Mouse (Mus musculus) heart, postnatal 25 days (tissue): ENCODE data around the gene Ttpal. TPM values are rescaled to one million over a fixed set of nuclear protein-coding genes. Genes with fewer than 3 reads are reported as not detected.

ENCODE experiments used
- DNase-seq: peaks from one replicate; pipeline ENCODE4 v3.0.0; 2022; ENCODE audit warnings: low spot score
- intact Hi-C: fragments of 180-260 bp; cut with DNase I; formaldehyde crosslinking; loops from one replicate; pipeline ENCODE4 v1.15.1; 2025
- total RNA-seq, 2 experiments: library from RNA; stranded (reverse); gene quantifications; 2 replicates each; pipeline ENCODE4 v1.2.3; 2021

Ttpal gene
- total RNA-seq, 2 experiments from 2014 or later: 7.9 to 9.7 TPM

- intact Hi-C loops: no loop called here
Measured at GRCm38 (mm10) chr2:163657486-163657885, 55.4 kb downstream of the Ttpal start.

DNA sequence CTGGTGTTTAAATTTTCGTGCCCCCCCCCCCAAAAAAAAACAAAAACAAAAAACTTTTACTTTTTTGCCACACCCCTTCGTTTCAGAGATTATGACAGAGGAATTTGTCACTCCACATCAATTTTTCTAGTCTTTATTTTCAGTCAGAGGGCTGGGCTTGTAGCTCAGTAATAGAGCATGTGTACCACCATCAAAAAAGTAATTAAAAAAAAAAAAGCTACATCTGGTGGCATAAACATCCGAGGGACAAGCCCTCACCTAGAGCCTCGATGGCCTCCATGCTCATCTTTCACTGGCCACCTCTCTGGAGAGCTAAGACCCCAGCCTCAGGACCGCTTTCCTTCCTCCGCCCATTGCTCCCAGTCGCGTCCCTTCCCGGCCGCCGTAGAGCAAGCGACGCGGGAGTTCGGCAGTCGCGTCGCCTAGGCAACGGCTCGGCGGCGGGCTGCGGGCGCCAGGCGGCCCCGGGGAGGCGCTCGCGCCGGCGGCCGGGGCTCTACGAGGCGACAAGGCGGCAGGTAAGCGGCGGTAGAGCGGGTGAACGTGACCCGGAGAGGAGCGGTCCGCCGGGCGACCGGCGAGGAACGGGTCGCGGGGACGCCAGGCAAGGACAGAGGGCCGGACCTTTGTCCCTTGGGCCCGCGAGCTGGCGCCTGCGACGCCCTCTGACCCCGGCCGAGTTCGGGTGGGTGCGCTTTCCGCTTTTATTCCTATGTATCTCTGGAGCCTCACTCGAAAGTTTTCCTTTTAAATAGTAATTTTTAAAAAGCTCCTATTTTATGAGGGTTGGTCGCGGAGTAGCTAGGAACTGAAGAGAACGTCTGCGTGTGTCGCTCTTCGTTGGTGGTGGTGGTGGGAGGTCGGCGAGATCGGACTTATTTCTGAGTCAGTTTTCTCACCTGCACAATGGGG is 56.1 kb downstream of the Ttpal start, which contains the start of gene Pkig:
TSS of gene Pkig (plus strand) at position 412 of the 912 bp plus-strand sequence.
- DNase-seq: peak; percentile 69
- intact Hi-C loops: loop anchor here (1.0 kb wide), 1 partner anchor 61 kb away; no protein-coding TSS in a partner anchor

More at GRCm38 (mm10) chr2:163657486-163657885, 55.4 kb downstream of the Ttpal start:
- DNase-seq: no peak

DNA sequence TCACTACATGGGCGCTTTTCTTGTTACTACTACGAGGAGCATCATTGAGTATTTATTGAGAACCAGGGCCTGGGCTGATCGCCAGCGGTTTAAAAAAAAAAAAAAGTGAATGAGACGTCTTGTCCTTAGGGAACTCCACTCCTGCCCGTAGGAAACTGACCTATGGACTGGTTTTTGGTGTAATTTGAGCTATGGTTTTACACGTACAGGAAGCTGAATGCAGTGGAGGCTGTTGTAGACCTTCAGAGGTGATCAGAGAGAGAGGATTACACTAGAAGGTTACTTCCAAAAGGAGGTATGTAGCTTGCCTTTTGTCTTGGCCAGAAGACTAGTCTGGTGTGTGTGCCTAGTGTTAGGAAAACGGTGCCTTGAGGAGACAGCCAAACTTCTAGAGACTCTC is 56.8 kb downstream of the Ttpal start:
- no peak for DNase-seq

GRCm38 (mm10) chr2:163659431-163659830 is 57.3 kb downstream of the Ttpal start:
- DNase-seq: no peak
- intact Hi-C loops: no loop called here

More for the DNA sequence above, 56.8 kb downstream of the Ttpal start:
- intact Hi-C loops: loop anchor here (1.0 kb wide), 1 partner anchor 60 kb away; no protein-coding TSS in a partner anchor

DNA sequence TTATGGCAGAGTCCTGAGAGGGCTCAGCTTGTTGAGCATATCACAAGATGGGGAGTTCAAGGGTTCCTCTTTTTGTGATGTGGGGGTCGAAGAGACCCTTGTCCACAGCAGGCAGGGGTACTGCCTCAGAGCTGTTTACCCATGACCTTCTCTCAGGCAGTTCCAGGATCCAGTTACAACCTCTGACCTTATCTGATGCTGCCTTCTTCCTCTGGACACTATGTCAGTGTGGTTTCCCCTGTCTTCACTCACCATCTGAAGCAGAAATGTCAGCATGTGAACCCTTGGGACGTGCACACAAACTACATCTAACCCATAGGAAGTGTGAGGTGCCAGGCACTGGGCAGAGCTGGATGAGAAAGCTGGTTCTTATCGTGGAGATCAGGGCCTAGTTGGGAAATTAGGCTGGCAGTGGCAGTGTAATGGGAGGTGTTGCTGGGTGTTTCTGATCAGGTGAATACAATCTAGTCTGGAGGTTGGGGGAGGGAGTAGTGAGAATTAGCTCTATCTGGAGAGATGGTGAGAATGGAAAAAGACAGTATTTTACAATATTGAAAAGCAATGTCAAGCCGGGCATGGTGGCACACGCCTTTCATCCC is 58.1 kb downstream of the Ttpal start:
- no peak for DNase-seq
- intact Hi-C loops: loop anchor here (5.0 kb wide), 1 partner anchor 37 kb away; no protein-coding TSS in a partner anchor

GRCm38 (mm10) chr2:163661371-163661850 is 59.3 kb downstream of the Ttpal start:
- intact Hi-C loops: loop anchor here (5.0 kb wide), 1 partner anchor 36 kb away; no protein-coding TSS in a partner anchor
- DNase-seq: no peak

DNA sequence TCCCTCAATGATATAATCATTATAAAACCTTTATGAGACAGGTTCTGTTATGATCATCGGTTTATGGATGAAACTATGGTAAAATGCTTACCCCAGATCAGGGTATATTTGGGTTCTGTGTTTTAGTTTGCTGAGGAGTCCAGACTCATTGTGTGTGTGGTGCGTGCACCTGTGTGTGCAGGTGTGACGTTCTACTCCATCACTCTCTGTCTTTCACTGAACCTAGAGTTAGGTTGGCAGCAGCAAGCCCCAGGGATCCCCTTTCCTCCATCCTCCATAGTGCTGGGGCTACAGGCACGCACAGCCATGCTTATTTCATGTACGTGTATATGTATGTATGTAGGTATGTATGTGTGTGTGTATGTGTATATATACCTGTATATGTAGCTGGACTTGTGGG is 60.0 kb downstream of the Ttpal start:
- intact Hi-C loops: loop anchor here (5.0 kb wide), 1 partner anchor 35 kb away; no protein-coding TSS in a partner anchor
- DNase-seq: no peak

- DNase-seq: no peak
- intact Hi-C loops: loop anchor here (5.0 kb wide), 1 partner anchor 35 kb away; no protein-coding TSS in a partner anchor
Measured at GRCm38 (mm10) chr2:163662698-163663221, 60.6 kb downstream of the Ttpal start.

DNA sequence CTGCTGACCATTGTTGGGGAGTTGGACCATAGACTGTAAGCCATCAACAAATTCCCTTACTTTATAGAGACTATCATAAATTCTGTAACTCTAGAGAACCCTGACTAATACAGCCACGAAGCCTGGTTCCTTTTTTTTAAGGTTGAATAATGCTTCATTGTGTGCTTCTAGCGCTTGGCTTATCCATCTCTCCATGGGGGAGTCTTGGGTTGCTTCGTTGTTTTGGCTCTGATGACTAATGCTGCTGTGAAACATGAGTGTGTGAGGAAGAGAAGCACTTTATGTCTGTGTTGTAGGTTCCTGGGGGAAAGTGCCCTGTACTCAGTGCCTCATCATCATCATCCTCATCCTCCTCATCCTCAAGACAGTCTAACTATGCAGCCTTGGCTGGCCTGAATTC is 61.8 kb downstream of the Ttpal start:
- no peak for DNase-seq
- intact Hi-C loops: loop anchor here (5.0 kb wide), 1 partner anchor 33 kb away; no protein-coding TSS in a partner anchor

DNA sequence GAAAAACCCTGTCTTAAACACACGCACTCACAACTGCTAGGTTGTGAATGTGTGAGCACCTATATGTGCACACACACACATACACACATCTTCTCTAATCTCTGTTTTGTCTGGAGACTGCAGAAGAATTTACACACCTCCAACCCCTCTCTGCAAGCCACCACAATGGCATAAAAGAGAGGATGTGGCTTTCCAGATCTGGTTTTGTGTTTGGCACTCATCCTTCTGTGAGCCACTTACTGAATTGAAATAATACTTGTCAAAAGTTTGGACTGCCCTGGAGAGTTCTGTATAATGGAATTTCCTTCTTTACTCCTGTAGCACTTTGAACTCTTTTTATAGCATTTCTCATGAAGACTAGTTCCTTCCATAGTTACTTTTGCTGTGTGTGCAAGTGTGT is 64.9 kb downstream of the Ttpal start:
- intact Hi-C loops: no loop called here
- DNase-seq: no peak

Other genes starting within 250 kb of the Ttpal start
- 100 to 1,000 TPM; 374 to 418 TPM for gene Jph2, start 204.3 kb upstream of the Ttpal start, total RNA-seq
- gene Oser1, start 177.6 kb upstream of the Ttpal start, total RNA-seq: 10 to 100 TPM; 21.0 to 21.6 TPM
- gene Gdap1l1, start 163.8 kb upstream of the Ttpal start, total RNA-seq: not detected
- 100 to 1,000 TPM; 174 to 182 TPM for gene Fitm2, start 129.7 kb upstream of the Ttpal start, total RNA-seq
- gene R3hdml, start 110.0 kb upstream of the Ttpal start, total RNA-seq: not detected
- gene Hnf4a, start 95.5 kb upstream of the Ttpal start, total RNA-seq: not detected
- 100 to 1,000 TPM; 291 to 357 TPM for gene Serinc3, start 42.8 kb downstream of the Ttpal start, total RNA-seq
- 100 to 1,000 TPM; 211 to 235 TPM for gene Pkig, start 56.1 kb downstream of the Ttpal start, total RNA-seq
- gene Ada, start 147.9 kb downstream of the Ttpal start, total RNA-seq: under 1 TPM; 0.39 to 0.68 TPM
- gene Ccn5, start 218.5 kb downstream of the Ttpal start, total RNA-seq: 1 to 10 TPM in 1 of 2 experiments, under 1 TPM in 1; 0.98 to 1.3 TPM